Mouse (Mus musculus) megakaryocyte progenitor cell, adult 5-6 weeks (primary cell): Measurements from ENCODE around the gene Ppp1r3g. TPM values are rescaled to one million over a fixed set of nuclear protein-coding genes. Genes with fewer than 3 reads are reported as not detected.

ENCODE experiments used
- ATAC-seq: replicated peaks from 2 replicates; pipeline ENCODE4 v1.8.0; 2016; ENCODE audit warnings: mild to moderate bottlenecking, moderate TSS enrichment, inconsistent platforms; ENCODE audit not compliant: poor library complexity
- total RNA-seq, 2 experiments: library from RNA; stranded (forward) in 1 of 2; stranded (reverse) in 1 of 2; fragments of 157-497, 149-512 nt in 1 of 2; fragments of 200-1000 nt in 1 of 2; gene quantifications; 2 replicates each; pipeline versions ENCODE4 v1.2.3 to v1.2.4; 2015 to 2017

Ppp1r3g gene
- not detected in 2 replicates for total RNA-seq (2015)
- 0.24 TPM in 1 of 2 replicates, not detected in the other for total RNA-seq (2017)

GRCm38 (mm10) chr13:35958539-35958938 is at the start of gene Ppp1r3g:
Gene Ppp1r3g, plus strand, starts transcription at chr13:35958839.
- ATAC-seq: no peak

GRCm38 (mm10) chr13:35911476-35911875 is 47.2 kb upstream of the Ppp1r3g start:
- no peak for ATAC-seq

GRCm38 (mm10) chr13:35937991-35938390 is 20.6 kb upstream of the Ppp1r3g start:
- no peak for ATAC-seq

GRCm38 (mm10) chr13:35939871-35940665 is 18.6 kb upstream of the Ppp1r3g start:
- no peak for ATAC-seq

- peak; percentile 63 for ATAC-seq
These were observed 17.7 kb upstream of the Ppp1r3g start for GRCm38 (mm10) chr13:35940934-35941333.

- no peak for ATAC-seq
These were observed 11.8 kb upstream of the Ppp1r3g start for GRCm38 (mm10) chr13:35946659-35947353.

GRCm38 (mm10) chr13:35947354-35948000 is 11.2 kb upstream of the Ppp1r3g start:
- peak; percentile 82 for ATAC-seq

GRCm38 (mm10) chr13:35949814-35950455 is 8.7 kb upstream of the Ppp1r3g start:
- ATAC-seq: peak; percentile 75

- ATAC-seq: no peak
These were observed 890 bp downstream of the Ppp1r3g start for GRCm38 (mm10) chr13:35959391-35960067.

- ATAC-seq: no peak
These were observed 4.9 kb downstream of the Ppp1r3g start for GRCm38 (mm10) chr13:35963583-35963982.

GRCm38 (mm10) chr13:35967690-35968089 is 9.1 kb downstream of the Ppp1r3g start:
- ATAC-seq: no peak

GRCm38 (mm10) chr13:35968131-35968718 is 9.6 kb downstream of the Ppp1r3g start:
- peak; percentile 34 for ATAC-seq

- peak; percentile 52 for ATAC-seq
These were observed 10.2 kb downstream of the Ppp1r3g start for GRCm38 (mm10) chr13:35968719-35969430.

- ATAC-seq: no peak
These were observed 10.7 kb downstream of the Ppp1r3g start for GRCm38 (mm10) chr13:35969431-35969721.

GRCm38 (mm10) chr13:35969829-35970228 is 11.2 kb downstream of the Ppp1r3g start:
- no peak for ATAC-seq

- ATAC-seq: no peak
These were observed 18.3 kb downstream of the Ppp1r3g start for GRCm38 (mm10) chr13:35976912-35977311.

GRCm38 (mm10) chr13:35980471-35980870 is 21.8 kb downstream of the Ppp1r3g start:
- no peak for ATAC-seq

GRCm38 (mm10) chr13:35982985-35983384 is 24.3 kb downstream of the Ppp1r3g start:
- ATAC-seq: no peak

- no peak for ATAC-seq
These were observed 30.7 kb downstream of the Ppp1r3g start for GRCm38 (mm10) chr13:35989329-35989728.

- peak; percentile 52; the same call in 1 of the 2 replicates for ATAC-seq
These were observed 32.5 kb downstream of the Ppp1r3g start for GRCm38 (mm10) chr13:35991185-35991584.
